Mouse (Mus musculus) forebrain, embryonic 13.5 days (tissue): ENCODE measurements around the gene Ubb. TPM values are rescaled to one million over a fixed set of nuclear protein-coding genes. Genes with fewer than 3 reads are reported as not detected.
A peak's percentile ranks its signal among the peaks of the same experiment; 100 is the strongest.

Experiments
- ATAC-seq: fragments of 200-750 bp; cut with Nextera tagmentation; 2 replicates; pipeline ENCODE4 v1.8.0; 2017
- H3K27ac ChIP-seq: fragments of 300-500 bp; sonication (generic); 2 replicates; pipeline ENCODE4 v1.5.1; 2015; ENCODE audit warnings: inconsistent platforms, mild to moderate bottlenecking, moderate library complexity
- H3K27me3 ChIP-seq: fragments of 300-500 bp; sonication (generic); 2 replicates; pipeline ENCODE4 v1.6.1; 2015; ENCODE audit warnings: mild to moderate bottlenecking, inconsistent platforms
- H3K36me3 ChIP-seq: fragments of 300-500 bp; sonication (generic); 2 replicates; pipeline ENCODE4 v1.6.1; 2015; ENCODE audit warnings: mild to moderate bottlenecking, inconsistent platforms; ENCODE audit not compliant: poor library complexity, severe bottlenecking
- H3K4me1 ChIP-seq: fragments of 300-500 bp; sonication (generic); 2 replicates; pipeline ENCODE4 v1.6.1; 2015; ENCODE audit warnings: inconsistent platforms
- H3K4me2 ChIP-seq: fragments of 300-500 bp; sonication (generic); 2 replicates; pipeline ENCODE4 v1.6.1; 2015; ENCODE audit warnings: inconsistent platforms, mild to moderate bottlenecking, moderate library complexity
- H3K4me3 ChIP-seq: fragments of 300-500 bp; sonication (generic); 2 replicates; pipeline ENCODE4 v1.5.1; 2015; ENCODE audit warnings: mild to moderate bottlenecking, inconsistent platforms
- H3K9ac ChIP-seq: fragments of 300-500 bp; sonication (generic); 2 replicates; pipeline ENCODE4 v1.6.1; 2015; ENCODE audit warnings: mild to moderate bottlenecking, inconsistent platforms
- H3K9me3 ChIP-seq: fragments of 300-500 bp; sonication (generic); replicated peaks from 2 replicates; pipeline ENCODE4 v1.6.1; 2016; ENCODE audit warnings: inconsistent platforms
- WGBS: fragments of 180-500 bp; shearing (Covaris S2); methylation state at CpG from one replicate; pipeline ENCODE4 v1.1.7; 2015; 5-methylcytosine and 5-hydroxymethylcytosine counted together
- polyA plus RNA-seq: library from polyadenylated mRNA; unstranded; fragments of >200 nt; fragmentation: Nextera tagmentation; extraction: Ambion mirVana; gene quantifications from 2 replicates; pipeline ENCODE4 v1.2.1, GENCODE M21; 2015

The Ubb gene
- polyA plus RNA-seq, 1 experiment from 2014 or later = 4,559 TPM

DNA sequence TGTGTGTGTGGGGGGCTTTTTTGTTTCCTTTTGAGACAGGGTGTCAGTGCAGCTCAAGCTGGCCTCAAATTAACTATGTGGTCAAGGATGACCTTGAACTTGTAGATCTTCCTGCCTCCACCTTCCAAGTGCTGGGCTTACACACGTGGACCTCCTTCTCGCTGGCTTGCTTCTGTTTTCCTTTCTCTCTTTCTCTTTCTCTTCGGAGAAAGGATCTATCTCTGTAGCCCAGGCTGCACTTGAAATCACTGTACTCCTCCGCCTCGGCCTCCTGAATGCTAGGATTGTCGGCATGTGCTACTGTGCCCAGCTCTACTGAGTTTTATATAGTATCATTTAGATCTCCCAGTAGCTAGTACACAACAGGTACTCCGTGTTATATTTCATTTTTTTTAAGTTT lies 13.4 kb upstream of the Ubb start:
- peak; percentile 19; the same call in 1 of the 2 replicates for ATAC-seq

DNA sequence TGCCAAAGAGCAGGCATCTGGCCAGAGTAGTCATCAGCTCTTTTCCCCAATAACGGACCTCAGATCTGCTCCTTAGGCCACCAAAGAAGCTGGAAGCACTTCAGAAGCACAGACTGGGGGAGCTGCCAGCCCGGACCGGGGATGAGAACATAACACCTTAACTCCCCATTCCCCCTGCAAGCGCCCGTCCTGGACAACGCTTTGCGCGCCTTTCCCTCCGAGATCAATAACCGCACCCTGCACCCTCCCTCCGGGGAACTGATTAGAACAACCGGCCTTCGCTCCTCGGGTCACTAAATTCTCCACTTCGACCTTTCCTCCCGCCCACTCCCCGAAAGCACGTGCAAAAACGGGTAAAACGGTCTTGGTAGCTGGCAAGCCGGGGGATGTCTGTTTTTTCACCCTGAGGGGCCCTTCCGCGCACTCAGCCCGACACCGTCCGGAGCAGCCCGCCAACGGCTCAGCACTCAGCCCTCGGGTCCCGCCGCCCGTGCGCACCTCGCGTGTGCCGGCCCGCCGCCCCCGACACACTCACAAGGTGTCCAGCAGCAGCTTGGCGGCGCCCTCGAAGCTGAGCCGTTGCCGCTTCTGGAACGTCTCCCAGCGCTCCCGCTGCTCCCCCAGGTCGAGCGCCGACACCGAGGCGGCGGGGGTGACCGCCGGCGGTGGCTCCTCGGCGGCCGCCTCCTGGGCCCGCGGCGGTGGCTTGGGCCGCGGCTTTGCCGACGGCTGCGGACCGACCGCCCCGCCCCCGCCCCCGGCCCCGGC lies 12.5 kb upstream of the Ubb start:
- Histone ChIP-seq H3K4me3 (peak overlapping the region; percentile 84), H3K27me3 (peaks cover 3% of the 10 kb centered on the region; the same call in 1 of the 2 replicates), H3K4me1 (peaks cover 17% of the 10 kb centered on the region), H3K4me2 (peak overlapping the region; percentile 82), H3K9me3 (no peaks in the 10 kb centered on the region), H3K36me3 (peaks cover 19% of the 10 kb centered on the region), H3K9ac (peak overlapping the region; percentile 97), H3K27ac (peak overlapping the region; percentile 78)
- WGBS = under 1% methylated on average over 68 of the region's 73 CpGs
- ATAC-seq = peak; percentile 79

More for the DNA sequence above, 13.4 kb upstream of the Ubb start:
- H3K27me3 ChIP-seq = peaks cover 3% of the 10 kb centered on the region; the same call in 1 of the 2 replicates
- H3K36me3 ChIP-seq = peaks cover 27% of the 10 kb centered on the region
- no peak overlapping the region; the same call in 1 of the 2 replicates for H3K27ac ChIP-seq
- peak overlapping the region; percentile 84 for H3K4me3 ChIP-seq
- H3K9me3 ChIP-seq = no peaks in the 10 kb centered on the region
- peaks cover 17% of the 10 kb centered on the region for H3K4me1 ChIP-seq
- peak overlapping the region; percentile 82 for H3K4me2 ChIP-seq
- WGBS = 15% methylated on average over 7 of the region's 7 CpGs
- H3K9ac ChIP-seq = peak overlapping the region; percentile 97

DNA sequence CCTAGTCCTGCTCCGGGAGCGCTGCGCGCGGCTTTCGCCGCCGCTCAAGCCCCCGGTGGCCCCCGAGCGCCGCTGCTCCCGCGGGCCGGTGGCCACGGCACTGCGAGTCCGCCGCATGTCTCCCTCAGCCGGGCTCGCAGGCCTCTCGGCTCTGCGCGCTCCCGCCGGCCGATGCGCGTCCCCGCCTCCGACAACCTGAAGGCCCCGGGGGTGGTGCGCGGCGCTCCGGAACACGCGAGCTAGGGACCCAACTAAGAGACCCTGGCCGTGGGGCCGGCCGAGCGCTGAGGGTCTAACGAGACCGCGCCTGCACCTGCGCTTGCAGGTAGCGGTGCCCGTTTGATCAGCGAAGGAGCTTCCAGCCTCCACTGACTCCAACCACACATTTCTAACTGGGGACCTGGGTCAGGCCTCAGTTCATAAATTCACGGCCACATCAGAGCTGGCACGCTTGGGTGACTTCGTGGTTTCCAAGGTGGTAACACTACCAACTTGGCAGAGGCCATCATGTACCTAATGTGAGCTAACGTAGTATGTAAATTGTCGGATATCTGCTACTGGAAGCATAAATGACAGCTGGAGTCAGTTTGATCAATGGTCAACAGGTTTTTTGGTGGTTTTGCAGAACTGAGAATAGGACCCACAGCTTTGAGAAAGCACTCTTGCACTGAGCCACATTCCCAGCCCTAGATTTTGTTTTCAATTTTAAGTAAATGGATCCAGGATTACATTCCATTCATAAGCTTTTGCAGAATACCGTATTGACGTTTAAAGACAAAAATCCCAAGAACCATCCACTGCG lies 11.7 kb upstream of the Ubb start, which contains the start of gene Cenpv:
Gene Cenpv, minus strand, starts transcription at position 173 of the 802 bp plus-strand sequence.
- peak within 1 kb of the TSS; percentile 97 for H3K9ac ChIP-seq
- H3K36me3 ChIP-seq = peaks cover 11% of the 10 kb centered on the region
- peak within 1 kb of the TSS; percentile 82 for H3K4me2 ChIP-seq
- peak; percentile 83 for ATAC-seq
- peaks cover 3% of the 10 kb centered on the region; the same call in 1 of the 2 replicates for H3K27me3 ChIP-seq
- no peaks in the 10 kb centered on the region for H3K9me3 ChIP-seq
- H3K4me3 ChIP-seq = peak within 1 kb of the TSS; percentile 84
- peaks cover 17% of the 10 kb centered on the region for H3K4me1 ChIP-seq
- 7% methylated on average over 39 of the region's 57 CpGs for WGBS
- peak within 1 kb of the TSS; percentile 78 for H3K27ac ChIP-seq

DNA sequence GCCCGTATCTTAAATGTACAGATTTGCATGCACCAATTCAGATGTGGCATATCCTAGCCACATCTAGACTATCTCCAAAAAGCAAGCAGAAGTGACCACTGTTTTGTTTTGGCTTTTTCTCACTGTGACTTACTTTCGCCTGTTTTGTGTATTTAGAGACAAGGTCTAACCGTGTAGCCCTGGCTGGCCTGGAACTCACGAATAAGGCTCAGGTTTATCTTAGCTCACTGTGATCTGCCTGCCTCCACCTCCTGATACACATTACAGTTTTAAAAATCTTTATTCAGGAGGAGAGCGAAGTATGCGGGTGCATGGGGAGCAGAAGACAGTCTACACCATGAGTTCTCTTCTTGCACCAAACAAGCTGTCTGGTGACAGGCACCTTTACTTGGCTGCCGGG lies 10.8 kb upstream of the Ubb start:
- H3K9me3 ChIP-seq = no peaks in the 10 kb centered on the region
- no peak for ATAC-seq
- no peak overlapping the region for H3K27ac ChIP-seq
- H3K4me3 ChIP-seq = no peak overlapping the region
- H3K9ac ChIP-seq = no peak overlapping the region
- peaks cover 17% of the 10 kb centered on the region for H3K4me1 ChIP-seq
- peaks cover 3% of the 10 kb centered on the region; the same call in 1 of the 2 replicates for H3K27me3 ChIP-seq
- H3K36me3 ChIP-seq = peaks cover 6% of the 10 kb centered on the region
- WGBS = 81% methylated on average over 7 of the region's 7 CpGs
- H3K4me2 ChIP-seq = no peak overlapping the region

DNA sequence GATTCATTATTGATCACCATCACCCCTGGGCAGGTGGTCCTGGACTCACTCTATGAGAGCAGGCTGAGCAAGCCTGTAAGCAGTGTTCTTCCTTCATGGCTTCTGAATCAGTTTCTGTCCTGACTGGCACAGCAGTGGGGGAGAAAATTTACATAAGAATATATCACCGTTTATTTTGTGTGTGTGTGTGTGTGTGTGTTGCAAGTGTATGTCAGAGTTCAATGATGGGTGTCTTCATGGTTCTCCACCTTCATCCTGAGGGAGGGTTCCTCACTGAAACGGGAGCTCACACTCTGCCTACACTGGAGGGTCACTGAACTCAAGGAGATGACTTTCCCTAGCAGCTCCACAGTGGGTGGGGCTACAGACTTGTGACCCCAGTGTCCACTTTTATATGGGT lies 10.0 kb upstream of the Ubb start:
- no peak overlapping the region for H3K4me3 ChIP-seq
- ATAC-seq = no peak
- WGBS = 64% methylated on average over 2 of the region's 2 CpGs

DNA sequence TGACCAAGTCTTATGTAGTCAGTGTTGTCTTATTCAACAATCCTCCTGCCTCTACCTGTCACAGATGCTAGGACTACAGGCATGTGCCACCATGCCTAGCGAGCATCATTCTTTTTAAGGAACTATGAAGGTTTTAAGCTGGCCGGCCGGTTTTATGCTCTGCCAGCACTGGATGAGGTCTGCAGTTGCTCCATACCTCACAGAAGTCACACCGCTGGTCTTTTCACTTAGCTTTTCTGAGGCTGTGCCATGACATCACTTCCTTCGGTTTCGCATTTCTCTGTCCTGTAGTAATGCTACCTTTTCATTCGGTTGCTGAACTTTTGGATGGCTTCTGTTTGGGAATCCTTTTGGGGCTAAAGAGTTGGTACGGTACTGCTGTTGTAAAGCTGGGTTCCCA lies 9.4 kb upstream of the Ubb start:
- no peak for ATAC-seq
- peaks cover 3% of the 10 kb centered on the region; the same call in 1 of the 2 replicates for H3K27me3 ChIP-seq
- no peak overlapping the region for H3K9ac ChIP-seq
- no peak overlapping the region for H3K4me3 ChIP-seq
- no peaks in the 10 kb centered on the region for H3K9me3 ChIP-seq
- no peak overlapping the region for H3K4me2 ChIP-seq
- H3K36me3 ChIP-seq = no peaks in the 10 kb centered on the region
- H3K27ac ChIP-seq = no peak overlapping the region
- 87% methylated on average over 8 of the region's 8 CpGs for WGBS
- peaks cover 14% of the 10 kb centered on the region for H3K4me1 ChIP-seq

More for the DNA sequence above, 10.0 kb upstream of the Ubb start:
- no peak overlapping the region for H3K9ac ChIP-seq
- H3K9me3 ChIP-seq = no peaks in the 10 kb centered on the region
- H3K4me2 ChIP-seq = no peak overlapping the region
- peaks cover 3% of the 10 kb centered on the region; the same call in 1 of the 2 replicates for H3K27me3 ChIP-seq
- H3K36me3 ChIP-seq = no peaks in the 10 kb centered on the region
- peaks cover 17% of the 10 kb centered on the region for H3K4me1 ChIP-seq
- H3K27ac ChIP-seq = no peak overlapping the region

DNA sequence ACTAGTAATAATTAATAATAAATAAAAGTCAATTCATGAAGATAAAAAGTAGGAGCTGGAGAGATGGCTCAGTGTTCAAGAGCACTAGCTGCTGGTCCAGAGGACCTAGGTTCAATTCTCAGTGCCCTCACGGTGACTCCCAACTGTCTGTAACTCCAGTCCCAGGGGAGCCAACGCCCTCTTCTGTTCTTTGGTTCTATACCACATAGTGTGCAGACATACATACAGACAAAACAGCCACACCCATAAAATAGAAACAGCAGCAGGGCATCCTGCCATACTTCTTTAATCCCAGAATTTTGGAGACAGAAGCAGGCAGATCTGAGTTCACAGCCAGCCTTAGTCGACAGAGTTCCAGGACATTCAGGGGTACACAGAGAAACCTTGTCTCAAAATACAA lies 7.0 kb upstream of the Ubb start:
- Histone ChIP-seq H3K36me3 (no peaks in the 10 kb centered on the region), H3K9me3 (no peaks in the 10 kb centered on the region), H3K27ac (no peak overlapping the region), H3K9ac (no peak overlapping the region), H3K4me3 (no peak overlapping the region), H3K4me1 (peaks cover 7% of the 10 kb centered on the region), H3K4me2 (no peak overlapping the region), H3K27me3 (peaks cover 3% of the 10 kb centered on the region; the same call in 1 of the 2 replicates)
- no peak for ATAC-seq
- 88% methylated on average over 3 of the region's 3 CpGs for WGBS

DNA sequence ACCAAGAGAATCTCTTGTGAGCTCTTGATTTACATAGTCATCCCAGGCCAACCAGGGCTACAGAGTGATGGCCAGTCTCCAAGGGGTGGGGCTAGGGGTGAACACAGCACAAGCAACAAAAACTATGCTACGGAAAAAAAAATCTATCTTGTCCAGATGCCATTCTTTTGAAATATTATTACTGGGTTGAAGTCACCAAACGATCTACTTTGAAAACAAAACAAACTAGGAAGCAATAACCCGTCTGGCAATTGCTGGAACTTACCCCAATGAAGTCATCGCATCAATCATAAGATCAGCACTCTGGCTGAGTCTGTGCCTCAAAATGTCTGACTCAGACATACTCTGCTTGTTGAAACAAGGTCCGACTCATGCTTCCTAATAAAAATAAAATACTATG lies 1.2 kb upstream of the Ubb start:
- 27% methylated on average over 5 of the region's 5 CpGs for WGBS
- Histone ChIP-seq H3K9me3 (no peaks in the 10 kb centered on the region), H3K4me3 (peak overlapping the region; percentile 71), H3K36me3 (peaks cover 18% of the 10 kb centered on the region), H3K4me2 (peak overlapping the region; percentile 77), H3K27me3 (no peaks in the 10 kb centered on the region), H3K27ac (peak overlapping the region; percentile 99), H3K9ac (peak overlapping the region; percentile 97), H3K4me1 (peaks cover 32% of the 10 kb centered on the region)
- no peak for ATAC-seq

DNA sequence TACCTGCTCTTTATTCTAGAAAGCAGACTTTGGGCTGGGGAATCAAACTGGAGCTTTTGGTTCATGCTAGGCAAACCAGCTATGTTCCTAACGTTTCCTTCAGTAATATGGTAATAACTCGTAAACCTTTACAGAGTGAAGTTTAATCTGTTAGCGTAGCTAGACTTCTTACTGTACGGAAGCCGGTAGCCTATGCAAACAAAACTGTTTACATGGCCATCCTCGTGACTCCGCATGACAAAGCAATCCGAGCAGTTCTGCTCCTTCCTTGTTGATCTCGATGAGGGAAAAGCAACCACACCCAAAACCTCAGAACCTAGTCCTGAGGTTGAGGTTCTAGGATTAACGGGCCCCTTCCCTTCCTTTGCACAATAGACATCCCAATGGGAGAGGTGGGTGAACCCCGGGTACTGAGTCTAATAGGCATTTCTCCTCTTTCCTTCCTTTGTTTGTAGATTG lies 715 bp upstream of the Ubb start:
- Histone ChIP-seq H3K9me3 (no peaks in the 10 kb centered on the region), H3K4me1 (peaks cover 36% of the 10 kb centered on the region), H3K4me2 (peak overlapping the region; percentile 77), H3K27me3 (no peaks in the 10 kb centered on the region), H3K4me3 (peak overlapping the region; percentile 71), H3K27ac (peak overlapping the region; percentile 99), H3K36me3 (peaks cover 23% of the 10 kb centered on the region), H3K9ac (peak overlapping the region; percentile 97)
- WGBS = 4% methylated on average over 11 of the region's 11 CpGs
- ATAC-seq = no peak; the same call in 1 of the 2 replicates

DNA sequence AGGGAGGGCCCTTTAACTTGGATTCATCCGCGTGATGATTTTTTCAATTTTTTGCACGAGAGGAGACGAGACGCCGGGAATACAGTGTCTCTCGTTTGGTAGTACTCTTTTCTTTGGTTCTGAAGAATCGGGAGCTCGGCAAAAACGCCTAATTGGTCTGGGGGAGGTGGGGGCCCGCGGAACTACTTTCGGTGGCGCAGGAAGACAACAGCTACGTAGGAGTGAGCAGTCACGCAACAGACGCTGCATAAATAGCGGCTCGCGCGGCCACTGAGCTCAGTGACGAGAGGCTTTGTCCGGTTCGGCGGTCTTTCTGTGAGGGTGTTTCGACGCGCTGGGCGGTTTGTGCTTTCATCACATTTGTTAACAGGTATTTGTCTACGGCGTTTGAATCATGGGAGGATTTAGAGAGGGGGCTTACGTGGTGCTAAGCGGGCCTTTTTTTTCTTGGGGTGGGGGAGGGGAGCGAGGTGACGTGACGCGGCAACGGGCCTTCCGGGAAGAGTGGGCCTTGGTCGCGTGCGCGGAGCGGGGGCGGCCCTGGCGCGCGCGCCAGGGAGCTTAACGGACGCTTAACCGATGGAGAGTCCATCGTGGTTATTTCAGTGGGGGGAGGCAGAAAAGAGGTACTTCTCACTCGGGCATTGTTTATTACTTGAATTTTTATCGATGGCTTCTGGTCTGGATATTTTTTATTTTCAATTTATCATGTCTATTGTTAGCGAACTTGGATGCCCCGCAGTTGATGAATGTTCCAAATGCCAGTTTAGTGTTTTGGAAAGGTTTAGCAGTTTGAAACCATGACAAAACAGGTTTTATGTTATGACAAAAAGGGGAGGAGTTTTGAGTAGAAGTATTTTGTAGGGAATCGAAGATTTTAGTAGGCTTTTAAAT lies 502 bp downstream of the Ubb start:
- Histone ChIP-seq H3K4me3 (peak overlapping the region; percentile 71), H3K4me1 (peaks cover 41% of the 10 kb centered on the region), H3K9me3 (no peaks in the 10 kb centered on the region), H3K27ac (peak overlapping the region; percentile 87), H3K4me2 (peak overlapping the region; percentile 77), H3K9ac (peak overlapping the region; percentile 86), H3K27me3 (no peaks in the 10 kb centered on the region), H3K36me3 (peaks cover 29% of the 10 kb centered on the region)
- under 1% methylated on average over 58 of the region's 58 CpGs for WGBS
- ATAC-seq = peak; percentile 90

DNA sequence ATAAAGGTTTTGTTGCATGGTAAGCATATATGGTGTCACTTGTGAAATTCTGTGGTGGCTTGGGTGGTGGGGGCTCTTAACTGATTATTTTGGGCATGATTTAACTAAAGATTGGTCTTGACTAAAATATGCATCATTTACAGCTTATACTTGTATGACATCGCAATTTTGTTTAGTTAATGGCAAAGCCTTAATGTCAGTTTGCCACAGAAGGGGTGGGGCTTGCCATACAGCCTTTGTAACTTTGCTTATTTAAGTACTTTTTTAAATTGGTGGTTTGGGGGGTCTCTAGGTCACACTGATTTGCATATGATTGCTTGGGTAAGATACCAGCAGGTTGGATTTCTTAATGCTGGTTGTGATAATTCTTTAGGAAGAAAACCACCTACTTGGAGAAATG lies 2.2 kb downstream of the Ubb start:
- WGBS = 41% methylated on average over 1 of the region's 1 CpGs
- ATAC-seq = no peak
- peaks cover 41% of the 10 kb centered on the region for H3K4me1 ChIP-seq
- H3K27ac ChIP-seq = no peak overlapping the region
- H3K9me3 ChIP-seq = no peaks in the 10 kb centered on the region
- peak overlapping the region; percentile 52 for H3K4me3 ChIP-seq
- peak overlapping the region; percentile 63 for H3K9ac ChIP-seq
- H3K27me3 ChIP-seq = no peaks in the 10 kb centered on the region
- peaks cover 29% of the 10 kb centered on the region for H3K36me3 ChIP-seq
- H3K4me2 ChIP-seq = peak overlapping the region; percentile 97
